Mouse (Mus musculus): ENCODE results near the gene Med21. TPM values are rescaled to one million over a fixed set of nuclear protein-coding genes. Genes with fewer than 3 reads are reported as not detected.

Gene Med21
- polyA plus RNA-seq, 1 experiment: not detected

DNA sequence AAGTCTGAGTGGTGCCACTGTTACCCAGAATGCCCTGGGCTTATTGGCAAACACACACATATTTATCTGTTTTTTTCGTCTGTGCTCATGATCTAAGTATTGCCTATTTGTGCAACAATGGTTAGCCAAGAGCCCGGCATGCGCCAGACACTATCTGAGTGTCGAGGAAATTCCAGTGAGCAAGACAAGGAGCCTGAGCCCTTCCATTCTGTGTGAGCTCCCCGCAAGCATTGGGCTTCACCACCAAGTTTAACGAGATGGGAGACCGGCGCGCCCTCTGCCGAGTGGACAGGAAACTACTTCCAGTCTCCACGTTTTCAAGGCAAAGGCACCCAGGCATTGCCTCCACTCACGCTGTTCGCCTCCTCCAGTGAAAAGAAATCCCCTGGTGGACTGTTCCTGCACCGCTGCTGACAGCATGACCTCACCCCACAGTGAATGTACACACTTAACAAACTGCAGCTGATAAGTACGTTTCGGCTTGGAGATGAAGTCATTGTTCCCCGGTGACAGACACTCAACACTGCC, 43.5 kb downstream of the Med21 start:
- TF ChIP-seq POLR2A (IDR thresholded peaks at IDR 0.05; ENCODE audit: insufficient read depth, low read depth, low read length) (no peak), CTCF (IDR thresholded peaks at IDR 0.05; ENCODE audit: insufficient read depth, low read depth, low read length) (no peak)
- no peak overlapping the region for H3K27ac ChIP-seq (ENCODE audit: insufficient read depth, low read depth, low read length)
- WGBS: 58% methylated on average over 17 of the region's 17 CpGs

GRCm38 (mm10) chr6:146686463-146687196, 44.3 kb downstream of the Med21 start:
- Histone ChIP-seq H3K4me3 (ENCODE audit: insufficient read depth, low read depth, low read length) (no peak overlapping the region), H3K4me1 (ENCODE audit: control insufficient read depth, insufficient read depth, low read length) (peaks cover 8% of the 10 kb centered on the region), H3K27ac (ENCODE audit: insufficient read depth, low read depth, low read length) (no peak overlapping the region)
- WGBS: 85% methylated on average over 5 of the region's 5 CpGs
- no peak for TF ChIP-seq CTCF (IDR thresholded peaks at IDR 0.05; ENCODE audit: insufficient read depth, low read depth, low read length)
- TF ChIP-seq POLR2A (IDR thresholded peaks at IDR 0.05; ENCODE audit: insufficient read depth, low read depth, low read length): no peak

More for the DNA sequence above, 43.5 kb downstream of the Med21 start:
- Histone ChIP-seq H3K4me3 (ENCODE audit: insufficient read depth, low read depth, low read length) (no peak overlapping the region), H3K4me1 (ENCODE audit: control insufficient read depth, insufficient read depth, low read length) (peaks cover 8% of the 10 kb centered on the region)

DNA sequence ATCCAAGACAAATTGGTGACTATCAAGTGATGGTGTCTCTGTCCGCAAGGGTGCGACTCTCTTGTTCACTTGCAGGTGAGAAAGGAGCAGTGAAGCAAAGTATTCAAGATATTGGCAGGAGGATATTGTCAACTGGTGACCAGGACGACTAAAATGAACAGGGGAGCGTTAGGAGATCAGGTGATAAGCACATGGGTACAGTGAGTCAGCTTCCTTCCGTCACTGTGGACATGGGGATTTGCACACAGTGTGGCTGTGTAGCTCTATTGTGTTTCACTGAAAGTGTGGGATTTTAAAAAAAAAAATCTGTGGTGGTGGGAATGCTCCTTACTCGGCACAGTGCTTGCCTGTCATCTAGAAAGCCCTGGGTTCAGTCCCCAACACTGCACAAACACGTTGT, 45.7 kb downstream of the Med21 start:
- H3K4me1 ChIP-seq (ENCODE audit: control insufficient read depth, insufficient read depth, low read length): peaks cover 8% of the 10 kb centered on the region
- WGBS: 88% methylated on average over 7 of the region's 7 CpGs
- no peak overlapping the region for H3K27ac ChIP-seq (ENCODE audit: insufficient read depth, low read depth, low read length)
- TF ChIP-seq CTCF (IDR thresholded peaks at IDR 0.05; ENCODE audit: insufficient read depth, low read depth, low read length) (no peak), POLR2A (IDR thresholded peaks at IDR 0.05; ENCODE audit: insufficient read depth, low read depth, low read length) (no peak)
- no peak overlapping the region for H3K4me3 ChIP-seq (ENCODE audit: insufficient read depth, low read depth, low read length)

GRCm38 (mm10) chr6:146688861-146689260, 46.5 kb downstream of the Med21 start:
- Histone ChIP-seq H3K27ac (ENCODE audit: insufficient read depth, low read depth, low read length) (no peak overlapping the region), H3K4me3 (ENCODE audit: insufficient read depth, low read depth, low read length) (no peak overlapping the region), H3K4me1 (ENCODE audit: control insufficient read depth, insufficient read depth, low read length) (peaks cover 6% of the 10 kb centered on the region)
- WGBS: 62% methylated on average over 5 of the region's 5 CpGs
- no peak for TF ChIP-seq POLR2A (IDR thresholded peaks at IDR 0.05; ENCODE audit: insufficient read depth, low read depth, low read length)
- TF ChIP-seq CTCF (IDR thresholded peaks at IDR 0.05; ENCODE audit: insufficient read depth, low read depth, low read length): no peak

DNA sequence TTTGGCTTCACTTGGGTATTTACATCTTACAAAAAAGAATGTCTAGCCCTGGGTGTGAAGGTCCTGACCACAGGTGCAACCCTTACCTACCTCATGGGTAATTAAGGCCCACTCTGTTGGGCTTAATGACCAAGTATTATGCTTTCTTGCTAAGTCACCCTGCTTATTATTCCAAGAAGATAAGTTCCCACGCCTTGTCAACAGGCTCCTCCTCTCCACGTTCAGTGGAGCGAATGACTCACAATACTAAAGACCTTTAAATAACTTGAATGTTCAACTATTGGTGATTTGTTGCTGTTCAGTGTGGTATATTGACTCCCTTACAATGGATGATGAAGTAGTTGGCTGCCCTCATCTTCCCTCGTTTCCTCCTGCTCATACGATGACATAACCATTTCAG, 55.4 kb downstream of the Med21 start:
- no peak overlapping the region for H3K4me3 ChIP-seq (ENCODE audit: insufficient read depth, low read depth, low read length)
- WGBS: 17% methylated on average over 5 of the region's 5 CpGs
- TF ChIP-seq POLR2A (IDR thresholded peaks at IDR 0.05; ENCODE audit: insufficient read depth, low read depth, low read length) (no peak), CTCF (IDR thresholded peaks at IDR 0.05; ENCODE audit: insufficient read depth, low read depth, low read length) (no peak)
- H3K4me1 ChIP-seq (ENCODE audit: control insufficient read depth, insufficient read depth, low read length): peaks cover 19% of the 10 kb centered on the region
- H3K27ac ChIP-seq (ENCODE audit: insufficient read depth, low read depth, low read length): peak overlapping the region; percentile 92

DNA sequence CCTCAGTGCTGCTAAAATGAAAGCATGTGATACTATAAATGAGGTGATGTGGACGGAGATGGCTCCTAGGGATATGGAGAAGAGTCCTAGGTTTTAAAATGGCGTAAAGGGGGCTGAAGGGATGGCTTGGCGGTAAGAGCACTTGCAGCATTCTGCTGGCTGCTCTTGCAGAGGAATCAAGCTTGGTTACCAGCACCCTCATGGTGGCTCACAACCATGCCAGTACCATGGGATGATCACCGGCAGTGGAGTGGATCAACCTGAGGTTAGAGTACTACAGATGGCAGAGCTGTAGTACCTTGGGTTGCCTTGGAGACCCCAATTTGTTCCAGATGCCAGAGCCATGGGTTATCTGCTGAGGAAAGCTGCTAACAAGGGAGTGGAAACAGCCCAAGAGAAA, 56.0 kb downstream of the Med21 start:
- no peak overlapping the region for H3K4me3 ChIP-seq (ENCODE audit: insufficient read depth, low read depth, low read length)
- H3K4me1 ChIP-seq (ENCODE audit: control insufficient read depth, insufficient read depth, low read length): peaks cover 19% of the 10 kb centered on the region
- WGBS: 80% methylated on average over 4 of the region's 4 CpGs
- TF ChIP-seq POLR2A (IDR thresholded peaks at IDR 0.05; ENCODE audit: insufficient read depth, low read depth, low read length): no peak
- TF ChIP-seq CTCF (IDR thresholded peaks at IDR 0.05; ENCODE audit: insufficient read depth, low read depth, low read length): no peak
- peak overlapping the region; percentile 62 for H3K27ac ChIP-seq (ENCODE audit: insufficient read depth, low read depth, low read length)

Other genes starting within 250 kb of the Med21 start
- gene Itpr2, start 140.3 kb upstream of the Med21 start, polyA plus RNA-seq (2012; ENCODE audit: insufficient read depth, insufficient read length, low replicate concordance, missing spikeins): 80.2 TPM in 1 of 2 replicates, not detected in the other
- 217 TPM in 1 of 2 replicates, not detected in the other for gene Fgfr1op2, start 65.3 kb upstream of the Med21 start, polyA plus RNA-seq (2012; ENCODE audit: insufficient read depth, insufficient read length, low replicate concordance, missing spikeins)
- 567 TPM in 1 of 2 replicates, not detected in the other for gene Ints13, start 64.7 kb upstream of the Med21 start, polyA plus RNA-seq (2012; ENCODE audit: insufficient read depth, insufficient read length, low replicate concordance, missing spikeins)
- not detected in 2 replicates for gene Tm7sf3, start 277 bp downstream of the Med21 start, polyA plus RNA-seq (2012; ENCODE audit: insufficient read depth, insufficient read length, low replicate concordance, missing spikeins)
- not detected in 2 replicates for gene Stk38l, start 82.4 kb downstream of the Med21 start, polyA plus RNA-seq (2012; ENCODE audit: insufficient read depth, insufficient read length, low replicate concordance, missing spikeins)
- not detected in 2 replicates for gene Arntl2, start 153.5 kb downstream of the Med21 start, polyA plus RNA-seq (2012; ENCODE audit: insufficient read depth, insufficient read length, low replicate concordance, missing spikeins)
- gene Smco2, start 207.6 kb downstream of the Med21 start, polyA plus RNA-seq (2012; ENCODE audit: insufficient read depth, insufficient read length, low replicate concordance, missing spikeins): not detected in 2 replicates
- gene Ppfibp1, start 245.9 kb downstream of the Med21 start, polyA plus RNA-seq (2012; ENCODE audit: insufficient read depth, insufficient read length, low replicate concordance, missing spikeins): not detected in 2 replicates